Mouse (Mus musculus) midbrain, embryonic 11.5 days (tissue): Measurements from ENCODE around the gene Il33. TPM values are rescaled to one million over a fixed set of nuclear protein-coding genes. Genes with fewer than 3 reads are reported as not detected.

Experiments used
- ATAC-seq: fragments of 200-750 bp; cut with Nextera tagmentation; 2 replicates; pipeline ENCODE4 v1.8.0; 2017; ENCODE audit warnings: moderate TSS enrichment, moderate library complexity; ENCODE audit not compliant: low FRiP score
- DNase-seq: peaks from one replicate; pipeline ENCODE4 v3.0.0; 2015; ENCODE audit warnings: low spot score; ENCODE audit errors: missing footprints
- H3K27ac ChIP-seq: fragments of 300-500 bp; sonication (generic); 2 replicates; pipeline ENCODE4 v1.5.1; 2014; ENCODE audit warnings: low read depth, low read length
- H3K27me3 ChIP-seq: fragments of 300-500 bp; sonication (generic); 2 replicates; pipeline ENCODE4 v1.6.1; 2014; ENCODE audit warnings: mild to moderate bottlenecking, low read length, moderate library complexity, mixed read lengths; ENCODE audit not compliant: control insufficient read depth, insufficient read depth
- H3K36me3 ChIP-seq: fragments of 300-500 bp; sonication (generic); 2 replicates; pipeline ENCODE4 v1.6.1; 2014; ENCODE audit warnings: mild to moderate bottlenecking, low read length, moderate library complexity, mixed read lengths; ENCODE audit not compliant: control insufficient read depth, insufficient read depth
- H3K4me1 ChIP-seq: fragments of 300-500 bp; sonication (generic); 2 replicates; pipeline ENCODE4 v1.6.1; 2014; ENCODE audit warnings: low read length; ENCODE audit not compliant: control insufficient read depth, insufficient read depth
- H3K4me2 ChIP-seq: fragments of 300-500 bp; sonication (generic); 2 replicates; pipeline ENCODE4 v1.6.1; 2014; ENCODE audit warnings: mild to moderate bottlenecking, moderate library complexity
- H3K4me3 ChIP-seq: fragments of 300-500 bp; sonication (generic); 2 replicates; pipeline ENCODE4 v1.5.1; 2014; ENCODE audit warnings: low read depth, low read length
- H3K9ac ChIP-seq: fragments of 300-500 bp; sonication (generic); 2 replicates; pipeline ENCODE4 v1.6.1; 2014; ENCODE audit warnings: low read length
- H3K9me3 ChIP-seq: fragments of 300-500 bp; sonication (generic); 2 replicates; pipeline ENCODE4 v1.6.1; 2016; ENCODE audit warnings: low read length; ENCODE audit not compliant: control insufficient read depth
- WGBS: fragments of 180-500 bp; shearing (Covaris S2); extraction: QIAGEN DNeasy Blood & Tissue Kit; methylation state at CpG from one replicate; pipeline ENCODE4 v1.1.7; 2014; 5-methylcytosine and 5-hydroxymethylcytosine counted together
- polyA plus RNA-seq: library from polyadenylated mRNA; unstranded; fragments of >200 nt; fragmentation: Nextera tagmentation; extraction: Ambion mirVana; gene quantifications from 2 replicates; pipeline ENCODE4 v1.2.1, GENCODE M21; 2014

The Il33 gene
- polyA plus RNA-seq, 1 experiment from 2014 or later = 0.48 TPM

GRCm38 (mm10) chr19:29892786-29893185, 32.1 kb upstream of the Il33 start:
- 87% methylated on average over 6 of the region's 6 CpGs for WGBS
- H3K9ac ChIP-seq = no peak overlapping the region
- H3K36me3 ChIP-seq = no peaks in the 10 kb centered on the region
- H3K4me2 ChIP-seq = no peak overlapping the region
- H3K27me3 ChIP-seq = no peaks in the 10 kb centered on the region
- H3K4me3 ChIP-seq = no peak overlapping the region
- DNase-seq (no peak), ATAC-seq (no peak)
- H3K27ac ChIP-seq = no peak overlapping the region
- no peaks in the 10 kb centered on the region for H3K9me3 ChIP-seq
- no peaks in the 10 kb centered on the region; the same call in 1 of the 2 replicates for H3K4me1 ChIP-seq

GRCm38 (mm10) chr19:29893718-29894273, 31.1 kb upstream of the Il33 start:
- Histone ChIP-seq H3K4me2 (no peak overlapping the region), H3K36me3 (no peaks in the 10 kb centered on the region), H3K4me3 (no peak overlapping the region), H3K4me1 (no peaks in the 10 kb centered on the region; the same call in 1 of the 2 replicates), H3K9me3 (no peaks in the 10 kb centered on the region), H3K9ac (no peak overlapping the region), H3K27ac (no peak overlapping the region), H3K27me3 (no peaks in the 10 kb centered on the region)
- 75% methylated on average over 4 of the region's 4 CpGs for WGBS
- no peak for ATAC-seq
- DNase-seq = no peak

- ATAC-seq = no peak
- 88% methylated on average over 12 of the region's 12 CpGs for WGBS
- Histone ChIP-seq H3K27me3 (no peaks in the 10 kb centered on the region), H3K9ac (no peak overlapping the region), H3K4me2 (no peak overlapping the region), H3K4me3 (no peak overlapping the region), H3K27ac (no peak overlapping the region), H3K9me3 (no peaks in the 10 kb centered on the region; the same call in 1 of the 2 replicates), H3K4me1 (no peaks in the 10 kb centered on the region; the same call in 1 of the 2 replicates), H3K36me3 (no peaks in the 10 kb centered on the region)
- no peak for DNase-seq
These were observed 30.5 kb upstream of the Il33 start for GRCm38 (mm10) chr19:29894381-29894780.

GRCm38 (mm10) chr19:29895047-29895446, 29.9 kb upstream of the Il33 start:
- DNase-seq (no peak), ATAC-seq (no peak)
- H3K4me1 ChIP-seq = no peaks in the 10 kb centered on the region; the same call in 1 of the 2 replicates
- no peak overlapping the region for H3K27ac ChIP-seq
- H3K36me3 ChIP-seq = no peaks in the 10 kb centered on the region
- H3K27me3 ChIP-seq = no peaks in the 10 kb centered on the region
- 77% methylated on average over 7 of the region's 7 CpGs for WGBS
- peaks cover 4% of the 10 kb centered on the region; the same call in 1 of the 2 replicates for H3K9me3 ChIP-seq
- no peak overlapping the region for H3K4me2 ChIP-seq
- H3K9ac ChIP-seq = no peak overlapping the region
- no peak overlapping the region for H3K4me3 ChIP-seq

- 95% methylated on average over 3 of the region's 3 CpGs for WGBS
- no peaks in the 10 kb centered on the region for H3K27me3 ChIP-seq
- no peak overlapping the region for H3K9ac ChIP-seq
- H3K4me2 ChIP-seq = no peak overlapping the region
- DNase-seq = no peak
- H3K9me3 ChIP-seq = peaks cover 4% of the 10 kb centered on the region; the same call in 1 of the 2 replicates
- no peaks in the 10 kb centered on the region for H3K36me3 ChIP-seq
- no peak overlapping the region for H3K4me3 ChIP-seq
- ATAC-seq = no peak
- H3K4me1 ChIP-seq = no peaks in the 10 kb centered on the region
- no peak overlapping the region for H3K27ac ChIP-seq
These were observed 24.6 kb upstream of the Il33 start for GRCm38 (mm10) chr19:29900318-29900717.

GRCm38 (mm10) chr19:29902343-29903070, 22.4 kb upstream of the Il33 start:
- no peak overlapping the region for H3K9ac ChIP-seq
- H3K4me2 ChIP-seq = no peak overlapping the region
- no peaks in the 10 kb centered on the region for H3K36me3 ChIP-seq
- WGBS = 83% methylated on average over 4 of the region's 4 CpGs
- no peak overlapping the region for H3K4me3 ChIP-seq
- H3K9me3 ChIP-seq = peaks cover 4% of the 10 kb centered on the region; the same call in 1 of the 2 replicates
- no peaks in the 10 kb centered on the region for H3K27me3 ChIP-seq
- no peak for ATAC-seq
- DNase-seq = no peak
- no peaks in the 10 kb centered on the region for H3K4me1 ChIP-seq
- H3K27ac ChIP-seq = no peak overlapping the region

GRCm38 (mm10) chr19:29905896-29906295, 19.0 kb upstream of the Il33 start:
- no peak for DNase-seq
- Histone ChIP-seq H3K9me3 (no peaks in the 10 kb centered on the region), H3K27ac (no peak overlapping the region), H3K27me3 (no peaks in the 10 kb centered on the region), H3K4me2 (no peak overlapping the region), H3K36me3 (no peaks in the 10 kb centered on the region), H3K9ac (no peak overlapping the region), H3K4me3 (no peak overlapping the region), H3K4me1 (no peaks in the 10 kb centered on the region)
- 53% methylated on average over 1 of the region's 1 CpGs for WGBS
- ATAC-seq = no peak

GRCm38 (mm10) chr19:29909166-29909565, 15.7 kb upstream of the Il33 start:
- H3K9ac ChIP-seq = no peak overlapping the region
- no peaks in the 10 kb centered on the region for H3K27me3 ChIP-seq
- no peaks in the 10 kb centered on the region for H3K4me1 ChIP-seq
- no peak for ATAC-seq
- 85% methylated on average over 1 of the region's 1 CpGs for WGBS
- no peak for DNase-seq
- H3K4me2 ChIP-seq = no peak overlapping the region
- H3K27ac ChIP-seq = no peak overlapping the region
- no peak overlapping the region for H3K4me3 ChIP-seq
- no peaks in the 10 kb centered on the region for H3K9me3 ChIP-seq
- no peaks in the 10 kb centered on the region for H3K36me3 ChIP-seq

- Histone ChIP-seq H3K4me2 (no peak overlapping the region), H3K27me3 (no peaks in the 10 kb centered on the region), H3K27ac (no peak overlapping the region), H3K9me3 (no peaks in the 10 kb centered on the region), H3K36me3 (no peaks in the 10 kb centered on the region), H3K4me3 (no peak overlapping the region), H3K4me1 (no peaks in the 10 kb centered on the region), H3K9ac (no peak overlapping the region)
- DNase-seq (no peak), ATAC-seq (no peak)
- WGBS = 92% methylated on average over 6 of the region's 6 CpGs
These were observed 13.0 kb upstream of the Il33 start for GRCm38 (mm10) chr19:29911919-29912318.
